Mouse (Mus musculus) hindbrain, embryonic 14.5 days (tissue): Measurements from ENCODE around the gene Secisbp2. TPM values are rescaled to one million over a fixed set of nuclear protein-coding genes. Genes with fewer than 3 reads are reported as not detected.
A peak's percentile ranks its signal among the peaks of the same experiment; 100 is the strongest.

ENCODE experiments used
- ATAC-seq: fragments of 200-750 bp; cut with Nextera tagmentation; 2 replicates; pipeline ENCODE4 v1.8.0; 2017; ENCODE audit warnings: moderate number of reproducible peaks, mild to moderate bottlenecking, moderate TSS enrichment, moderate library complexity; ENCODE audit not compliant: low FRiP score
- DNase-seq: peaks from one replicate; pipeline ENCODE4 v3.0.0-alpha.2; 2015; ENCODE audit warnings: low spot score
- H3K27ac ChIP-seq: fragments of 300-500 bp; sonication (generic); 2 replicates; pipeline ENCODE4 v1.5.1; 2014; ENCODE audit warnings: mild to moderate bottlenecking, moderate library complexity
- H3K27me3 ChIP-seq: fragments of 300-500 bp; sonication (generic); 2 replicates; pipeline ENCODE4 v1.6.1; 2014; ENCODE audit warnings: mild to moderate bottlenecking, low read length, mixed read lengths; ENCODE audit not compliant: control insufficient read depth, insufficient read depth
- H3K36me3 ChIP-seq: fragments of 300-500 bp; sonication (generic); replicated peaks from 2 replicates; pipeline ENCODE4 v1.6.1; 2014; ENCODE audit not compliant: control insufficient read depth, insufficient read depth
- H3K4me1 ChIP-seq: fragments of 300-500 bp; sonication (generic); replicated peaks from 2 replicates; pipeline ENCODE4 v1.6.1; 2014; ENCODE audit warnings: antibody characterized with exemption, low read length, mixed read lengths; ENCODE audit not compliant: control insufficient read depth, insufficient read depth
- H3K4me2 ChIP-seq: fragments of 300-500 bp; sonication (generic); replicated peaks from 2 replicates; pipeline ENCODE4 v1.6.1; 2014; ENCODE audit warnings: mild to moderate bottlenecking, moderate library complexity
- H3K4me3 ChIP-seq: fragments of 300-500 bp; sonication (generic); replicated peaks from 2 replicates; pipeline ENCODE4 v1.5.1; 2014; ENCODE audit warnings: mild to moderate bottlenecking, low read length
- H3K9ac ChIP-seq: fragments of 300-500 bp; sonication (generic); 2 replicates; pipeline ENCODE4 v1.6.1; 2014
- H3K9me3 ChIP-seq: fragments of 300-500 bp; sonication (generic); 2 replicates; pipeline ENCODE4 v1.6.1; 2016; ENCODE audit warnings: low read length; ENCODE audit not compliant: control insufficient read depth
- WGBS: fragments of 180-500 bp; shearing (Covaris S2); extraction: QIAGEN DNeasy Blood & Tissue Kit; methylation state at CpG from one replicate; pipeline ENCODE4 v1.1.7; 2014; 5-methylcytosine and 5-hydroxymethylcytosine counted together
- polyA plus RNA-seq: library from polyadenylated mRNA; unstranded; fragments of >200 nt; fragmentation: Nextera tagmentation; extraction: Ambion mirVana; gene quantifications from 2 replicates; pipeline ENCODE4 v1.2.1, GENCODE M21; 2014

The Secisbp2 gene
- polyA plus RNA-seq = 27.2 and 28.3 TPM in 2 replicates

- ATAC-seq (peak; percentile 98), DNase-seq (peak; percentile 97)
- peak within 1 kb of the TSS; percentile 66 for H3K4me3 ChIP-seq
- peaks cover 18% of the 10 kb centered on the region for H3K4me1 ChIP-seq
- peak within 1 kb of the TSS; percentile 82 for H3K4me2 ChIP-seq
- H3K36me3 ChIP-seq = peaks cover 29% of the 10 kb centered on the region
- peak within 1 kb of the TSS; percentile 72 for H3K9ac ChIP-seq
- WGBS = under 1% methylated on average over 69 of the region's 69 CpGs
- peak within 1 kb of the TSS; percentile 90 for H3K27ac ChIP-seq
- no peaks in the 10 kb centered on the region for H3K9me3 ChIP-seq
- no peaks in the 10 kb centered on the region for H3K27me3 ChIP-seq
These were observed at the start of gene Secisbp2 for GRCm38 (mm10) chr13:51651408-51652064. Gene Secisbp2, plus strand, starts transcription at chr13:51651697.

DNA sequence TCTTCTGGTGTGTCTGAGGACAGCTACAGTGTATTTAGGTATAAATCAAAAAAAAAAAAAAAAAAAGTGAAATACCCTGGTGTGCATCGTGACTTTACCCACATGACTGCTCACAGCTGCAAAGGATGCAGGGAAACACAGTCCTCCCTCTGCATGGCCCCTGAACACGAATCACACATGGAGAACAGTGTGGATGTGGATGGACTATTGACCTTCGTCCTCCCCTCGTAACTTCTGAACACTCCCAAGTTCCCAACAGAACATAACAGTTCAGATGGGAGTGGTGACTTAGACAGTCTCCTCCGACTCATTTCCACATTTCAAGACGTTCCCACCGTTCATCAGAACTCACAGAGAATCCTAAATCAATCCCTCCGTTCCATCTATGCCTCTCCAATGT is 48.7 kb upstream of the Secisbp2 start:
- H3K27ac ChIP-seq = no peak overlapping the region
- no peak overlapping the region for H3K9ac ChIP-seq
- H3K4me2 ChIP-seq = peak overlapping the region; percentile 52
- no peak overlapping the region for H3K4me3 ChIP-seq
- DNase-seq = no peak
- WGBS = 65% methylated on average over 8 of the region's 8 CpGs
- no peak for ATAC-seq
- H3K4me1 ChIP-seq = peaks cover 7% of the 10 kb centered on the region
- no peaks in the 10 kb centered on the region for H3K36me3 ChIP-seq
- no peaks in the 10 kb centered on the region for H3K27me3 ChIP-seq
- H3K9me3 ChIP-seq = no peaks in the 10 kb centered on the region

GRCm38 (mm10) chr13:51603221-51603893 is 48.1 kb upstream of the Secisbp2 start:
- WGBS = 18% methylated on average over 16 of the region's 16 CpGs
- Histone ChIP-seq H3K9me3 (no peaks in the 10 kb centered on the region), H3K4me1 (peaks cover 7% of the 10 kb centered on the region), H3K4me2 (peak overlapping the region; percentile 52), H3K27ac (peak overlapping the region; percentile 74), H3K4me3 (peak overlapping the region; percentile 20; the same call in 1 of the 2 replicates), H3K27me3 (no peaks in the 10 kb centered on the region), H3K36me3 (no peaks in the 10 kb centered on the region), H3K9ac (peak overlapping the region; percentile 22; the same call in 1 of the 2 replicates)
- ATAC-seq (peak; percentile 86), DNase-seq (peak; percentile 73)

DNA sequence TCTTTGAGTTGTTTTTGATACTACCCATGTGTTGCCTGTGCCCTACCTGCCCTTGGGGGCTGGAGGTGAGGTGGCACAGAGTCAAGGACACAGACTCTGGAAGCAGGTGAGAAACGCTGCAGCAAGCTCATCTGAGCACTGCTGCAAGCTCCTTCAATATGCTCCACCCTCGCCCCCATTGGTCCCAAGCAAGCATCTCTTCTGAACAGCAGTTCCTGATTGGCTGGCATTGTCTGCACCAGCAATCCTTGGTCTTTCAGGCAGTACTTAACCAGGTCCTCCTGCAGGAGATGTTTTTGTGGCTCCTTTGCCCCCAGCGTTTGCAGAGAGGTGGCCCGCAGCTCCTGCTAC is 47.6 kb upstream of the Secisbp2 start:
- Histone ChIP-seq H3K27ac (peak overlapping the region; percentile 74; the same call in 1 of the 2 replicates), H3K9me3 (no peaks in the 10 kb centered on the region), H3K4me3 (no peak overlapping the region), H3K36me3 (no peaks in the 10 kb centered on the region), H3K4me1 (peaks cover 7% of the 10 kb centered on the region), H3K27me3 (no peaks in the 10 kb centered on the region), H3K4me2 (peak overlapping the region; percentile 52), H3K9ac (no peak overlapping the region)
- 42% methylated on average over 4 of the region's 4 CpGs for WGBS
- DNase-seq (no peak), ATAC-seq (peak; percentile 62)

DNA sequence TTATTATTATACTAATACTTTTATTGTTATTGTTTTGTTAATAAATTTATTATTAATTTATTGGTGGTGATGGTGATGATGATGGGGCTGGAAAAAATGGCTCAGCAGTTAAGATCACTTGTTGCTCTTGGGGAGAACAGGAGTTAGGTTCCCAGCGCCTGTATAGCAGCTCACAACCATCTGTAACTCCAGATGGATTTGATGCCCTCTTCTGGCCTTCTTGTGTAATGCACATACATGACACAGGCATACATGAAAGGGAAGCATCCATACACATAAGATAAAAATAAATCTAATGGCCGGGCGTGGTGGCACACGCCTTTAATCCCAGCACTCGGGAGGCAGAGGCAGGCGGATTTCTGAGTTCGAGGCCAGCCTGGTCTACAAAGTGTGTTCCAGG is 42.3 kb upstream of the Secisbp2 start:
- Histone ChIP-seq H3K4me2 (no peak overlapping the region), H3K4me3 (no peak overlapping the region), H3K9ac (no peak overlapping the region), H3K27ac (no peak overlapping the region), H3K36me3 (no peaks in the 10 kb centered on the region), H3K4me1 (peaks cover 5% of the 10 kb centered on the region; the same call in 1 of the 2 replicates), H3K27me3 (no peaks in the 10 kb centered on the region), H3K9me3 (no peaks in the 10 kb centered on the region)
- ATAC-seq (no peak), DNase-seq (no peak)
- 98% methylated on average over 7 of the region's 7 CpGs for WGBS

- ATAC-seq (no peak), DNase-seq (no peak)
- Histone ChIP-seq H3K4me3 (no peak overlapping the region), H3K9me3 (no peaks in the 10 kb centered on the region), H3K27ac (no peak overlapping the region), H3K9ac (no peak overlapping the region), H3K36me3 (no peaks in the 10 kb centered on the region), H3K4me2 (0 out of 2 replicates have a peak overlapping the region, but pooled peaks have one; percentile 19), H3K4me1 (peaks cover 5% of the 10 kb centered on the region; the same call in 1 of the 2 replicates), H3K27me3 (no peaks in the 10 kb centered on the region)
- WGBS = 37% methylated on average over 9 of the region's 9 CpGs
These were observed 40.4 kb upstream of the Secisbp2 start for GRCm38 (mm10) chr13:51611060-51611459.

GRCm38 (mm10) chr13:51611500-51611899 is 40.0 kb upstream of the Secisbp2 start:
- H3K9me3 ChIP-seq = no peaks in the 10 kb centered on the region
- peaks cover 7% of the 10 kb centered on the region; the same call in 1 of the 2 replicates for H3K4me1 ChIP-seq
- 0 out of 2 replicates have a peak overlapping the region, but pooled peaks have one; percentile 19 for H3K4me2 ChIP-seq
- no peak overlapping the region for H3K4me3 ChIP-seq
- H3K9ac ChIP-seq = no peak overlapping the region
- WGBS = 33% methylated on average over 5 of the region's 5 CpGs
- DNase-seq (no peak), ATAC-seq (no peak)
- no peaks in the 10 kb centered on the region for H3K36me3 ChIP-seq
- H3K27me3 ChIP-seq = no peaks in the 10 kb centered on the region
- H3K27ac ChIP-seq = no peak overlapping the region

DNA sequence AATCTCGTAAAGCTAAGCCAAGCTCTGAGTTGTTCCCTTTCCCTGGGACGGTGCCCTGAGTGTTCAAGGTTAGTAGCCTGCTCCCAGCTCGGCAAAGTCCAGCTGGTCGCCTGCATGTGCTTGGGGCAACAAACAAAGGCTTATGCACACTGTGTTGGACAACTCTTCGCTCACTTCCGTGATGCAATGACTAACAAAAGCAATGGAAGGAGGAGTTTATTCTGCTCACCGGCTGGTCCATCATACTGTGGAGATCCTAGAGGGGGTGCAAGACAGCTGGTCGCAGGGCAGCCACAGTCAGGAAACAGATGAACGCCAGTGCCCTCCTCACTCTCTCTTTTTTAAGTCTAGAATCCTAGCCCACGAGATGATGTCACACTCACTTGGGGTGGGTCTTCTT is 35.7 kb upstream of the Secisbp2 start:
- no peak overlapping the region for H3K4me3 ChIP-seq
- no peaks in the 10 kb centered on the region for H3K36me3 ChIP-seq
- H3K4me1 ChIP-seq = peaks cover 12% of the 10 kb centered on the region; the same call in 1 of the 2 replicates
- H3K4me2 ChIP-seq = no peak overlapping the region
- 64% methylated on average over 10 of the region's 10 CpGs for WGBS
- no peaks in the 10 kb centered on the region for H3K9me3 ChIP-seq
- no peak for ATAC-seq
- no peaks in the 10 kb centered on the region for H3K27me3 ChIP-seq
- no peak overlapping the region for H3K9ac ChIP-seq
- DNase-seq = no peak
- H3K27ac ChIP-seq = no peak overlapping the region

DNA sequence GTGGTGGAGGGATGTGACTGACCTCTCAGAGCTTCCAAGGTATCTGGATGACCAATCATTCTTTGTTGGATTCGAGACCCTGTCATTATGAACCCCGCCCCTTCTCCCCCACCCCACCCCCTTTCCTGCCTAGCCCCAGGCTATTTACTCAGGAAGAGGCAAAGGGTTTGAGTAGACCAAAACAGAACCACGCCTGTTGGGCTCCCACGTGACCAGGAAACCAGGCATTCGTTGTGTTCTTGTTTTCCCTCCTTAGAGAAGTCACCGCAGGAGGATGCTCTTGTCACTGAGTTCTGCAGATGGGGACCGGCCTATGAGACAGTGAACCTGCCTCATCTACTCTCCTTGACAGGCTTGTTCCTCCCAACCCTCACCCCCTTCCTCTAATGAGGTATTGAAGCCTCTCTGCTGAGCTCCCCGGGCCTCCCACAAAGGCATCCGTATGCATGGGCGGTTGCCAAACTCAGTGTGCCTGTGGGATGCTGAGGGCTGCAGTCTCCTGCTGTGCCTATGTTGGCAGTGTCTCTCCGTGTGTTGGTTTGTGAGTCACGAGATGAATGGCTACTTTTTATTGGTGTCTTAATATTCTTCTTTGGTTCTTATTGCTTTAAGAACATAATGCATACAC is 35.0 kb upstream of the Secisbp2 start:
- no peak overlapping the region for H3K4me2 ChIP-seq
- no peaks in the 10 kb centered on the region for H3K27me3 ChIP-seq
- no peaks in the 10 kb centered on the region for H3K36me3 ChIP-seq
- no peaks in the 10 kb centered on the region for H3K9me3 ChIP-seq
- H3K4me1 ChIP-seq = 0 out of 2 replicates have a peak, but pooled peaks cover 8% of the 10 kb centered on the region
- no peak overlapping the region for H3K4me3 ChIP-seq
- H3K9ac ChIP-seq = no peak overlapping the region
- H3K27ac ChIP-seq = no peak overlapping the region
- 7% methylated on average over 12 of the region's 12 CpGs for WGBS
- DNase-seq (peak; percentile 50), ATAC-seq (peak; percentile 69; the same call in 1 of the 2 replicates)
